Mouse (Mus musculus) ES-E14 (cell line): ENCODE measurements around the gene Grid2. TPM values are rescaled to one million over a fixed set of nuclear protein-coding genes. Genes with fewer than 3 reads are reported as not detected.

Source experiments
- DNase-seq: peaks from one replicate; pipeline ENCODE4 v3.0.0-alpha.2; 2013; ENCODE audit warnings: low read depth, low spot score
- H3K27ac ChIP-seq: 2 replicates; pipeline ENCODE4 v1.5.1; 2012; ENCODE audit warnings: low read depth, mild to moderate bottlenecking, low read length, moderate library complexity, mixed read lengths; ENCODE audit not compliant: poor library complexity, insufficient read depth, severe bottlenecking
- H3K36me3 ChIP-seq: 2 replicates; pipeline ENCODE4 v1.6.1; 2012; ENCODE audit warnings: mild to moderate bottlenecking, low read length, moderate library complexity, mixed read lengths; ENCODE audit not compliant: control insufficient read depth, poor library complexity, insufficient read depth, severe bottlenecking
- H3K4me1 ChIP-seq, 2 experiments: fragments of 150-350 bp in 1 of 2; sonication (generic) in 1 of 2; 2 replicates each; pipeline ENCODE4 v1.6.1; 2012; ENCODE audit warnings: low read length in 2 of 2, mild to moderate bottlenecking in 1 of 2, mixed read lengths in 1 of 2; ENCODE audit not compliant: control insufficient read depth in 2 of 2, insufficient read depth in 2 of 2, poor library complexity in 1 of 2
- H3K4me3 ChIP-seq, 2 experiments: fragments of 150-350 bp in 1 of 2; sonication (generic) in 1 of 2; 2 replicates each; pipeline ENCODE4 v1.5.1; 2012; ENCODE audit warnings: low read length in 2 of 2, low read depth in 1 of 2, mild to moderate bottlenecking in 1 of 2, mixed read lengths in 1 of 2; ENCODE audit not compliant: insufficient read depth in 1 of 2, poor library complexity in 1 of 2, severe bottlenecking in 1 of 2
- H3K9ac ChIP-seq: 2 replicates; pipeline ENCODE4 v1.6.1; 2012; ENCODE audit warnings: low read depth, mild to moderate bottlenecking, low read length, mixed read lengths; ENCODE audit not compliant: poor library complexity, insufficient read depth, severe bottlenecking
- H3K9me3 ChIP-seq: fragments of 150-350 bp; sonication (generic); 2 replicates; pipeline ENCODE4 v1.6.1; 2012; ENCODE audit warnings: low read depth, mild to moderate bottlenecking, low read length; ENCODE audit not compliant: control insufficient read depth, insufficient read depth
- CHD2 ChIP-seq: IDR thresholded peaks from 2 replicates; pipeline ENCODE4 v1.6.1; 2014; ENCODE audit warnings: mild to moderate bottlenecking, low read depth, low read length, inconsistent platforms
- HCFC1 ChIP-seq: IDR thresholded peaks from 2 replicates; pipeline ENCODE4 v1.6.1; 2012; ENCODE audit warnings: low read length, inconsistent platforms, borderline replicate concordance; ENCODE audit not compliant: insufficient read depth
- MAFK ChIP-seq: IDR thresholded peaks from 2 replicates; pipeline ENCODE4 v1.6.1; 2014; ENCODE audit warnings: mild to moderate bottlenecking, low read depth, low read length, inconsistent platforms; ENCODE audit not compliant: insufficient read depth
- ZC3H11A ChIP-seq: IDR thresholded peaks from 2 replicates; pipeline ENCODE4 v1.6.1; 2012; ENCODE audit warnings: low read depth, mild to moderate bottlenecking, inconsistent platforms, low read length, borderline replicate concordance
- ZNF384 ChIP-seq: IDR thresholded peaks from 2 replicates; pipeline ENCODE4 v1.6.1; 2012; ENCODE audit warnings: low read depth, low read length, inconsistent platforms
- in situ Hi-C, 2 experiments: fragments of 600-800 bp; cut with MboI; formaldehyde crosslinking; loops; one replicate each; pipeline ENCODE4 v1.15.1; 2025; ENCODE audit warnings: low sequenced_read_pairs in 2 of 2, inconsistent platforms in 1 of 2; ENCODE audit not compliant: unreplicated experiment in 2 of 2
- total RNA-seq: library from RNA; depleted of rRNA; stranded (reverse); fragments of 300-350 nt; gene quantifications from 2 replicates; pipeline ENCODE4 v1.2.3, GENCODE M21; 2012

The Grid2 gene
- total RNA-seq, 1 experiment = 0.94 TPM

GRCm38 (mm10) chr6:64480592-64480991 is 1224.9 kb downstream of the Grid2 start:
- no peaks in the 10 kb centered on the region for H3K9me3 ChIP-seq
- in situ Hi-C loops = no loop called here

GRCm38 (mm10) chr6:64490313-64491067 is 1234.8 kb downstream of the Grid2 start:
- Histone ChIP-seq H3K36me3 (no peaks in the 10 kb centered on the region), H3K9me3 (no peaks in the 10 kb centered on the region), H3K27ac (no peak overlapping the region), H3K4me1 (no peaks in the 10 kb centered on the region), H3K4me3 (no peak overlapping the region), H3K9ac (no peak overlapping the region)
- TF ChIP-seq ZNF384 = no peak
- TF ChIP-seq MAFK = no peak
- no peak for TF ChIP-seq CHD2
- TF ChIP-seq HCFC1 = no peak
- TF ChIP-seq ZC3H11A = no peak
- in situ Hi-C loops = no loop called here
- no peak for DNase-seq

More at GRCm38 (mm10) chr6:64480592-64480991, 1224.9 kb downstream of the Grid2 start:
- no peaks in the 10 kb centered on the region for H3K4me1 ChIP-seq
- no peak overlapping the region for H3K9ac ChIP-seq
- TF ChIP-seq ZC3H11A (no peak), HCFC1 (no peak), ZNF384 (no peak), CHD2 (no peak), MAFK (no peak)
- no peak overlapping the region for H3K27ac ChIP-seq
- no peak for DNase-seq
- no peak overlapping the region for H3K4me3 ChIP-seq
- H3K36me3 ChIP-seq = no peaks in the 10 kb centered on the region

- DNase-seq = no peak
- Histone ChIP-seq H3K4me1 (no peaks in the 10 kb centered on the region), H3K27ac (no peak overlapping the region), H3K9me3 (no peaks in the 10 kb centered on the region; the same call in 1 of the 2 replicates), H3K9ac (no peak overlapping the region), H3K36me3 (no peaks in the 10 kb centered on the region), H3K4me3 (no peak overlapping the region)
- in situ Hi-C loops = no loop called here
- TF ChIP-seq HCFC1 (no peak), ZC3H11A (no peak), MAFK (no peak), CHD2 (no peak), ZNF384 (no peak)
These were observed 1248.7 kb downstream of the Grid2 start for GRCm38 (mm10) chr6:64504394-64504793.

- in situ Hi-C loops = no loop called here
- H3K4me3 ChIP-seq = no peak overlapping the region
- TF ChIP-seq ZC3H11A = no peak
- TF ChIP-seq ZNF384 = no peak
- TF ChIP-seq HCFC1 = no peak
- TF ChIP-seq CHD2 = no peak
- TF ChIP-seq MAFK = no peak
- no peak overlapping the region for H3K9ac ChIP-seq
- no peaks in the 10 kb centered on the region for H3K4me1 ChIP-seq
- H3K27ac ChIP-seq = no peak overlapping the region
- DNase-seq = no peak
- no peaks in the 10 kb centered on the region for H3K9me3 ChIP-seq
- H3K36me3 ChIP-seq = no peaks in the 10 kb centered on the region
These were observed 1286.5 kb downstream of the Grid2 start for GRCm38 (mm10) chr6:64542168-64542567.

- no peak for DNase-seq
- H3K27ac ChIP-seq = no peak overlapping the region
- H3K4me3 ChIP-seq = no peak overlapping the region
- no peak for TF ChIP-seq HCFC1
- TF ChIP-seq CHD2 = no peak
- in situ Hi-C loops = no loop called here
- no peaks in the 10 kb centered on the region for H3K4me1 ChIP-seq
- H3K36me3 ChIP-seq = no peaks in the 10 kb centered on the region
- H3K9ac ChIP-seq = no peak overlapping the region
- H3K9me3 ChIP-seq = no peaks in the 10 kb centered on the region
These were observed 1298.0 kb downstream of the Grid2 start for GRCm38 (mm10) chr6:64553645-64554044.
